Mouse (Mus musculus): ENCODE data around the gene Mprip. TPM values are rescaled to one million over a fixed set of nuclear protein-coding genes. Genes with fewer than 3 reads are reported as not detected.
A peak's percentile ranks its signal among the peaks of the same experiment; 100 is the strongest.
"Not testable (repeated sequence)": the region's sequence is repeated elsewhere in the genome, so short reads cannot be mapped to it uniquely, and the experiment has no call there.

Gene Mprip
- total RNA-seq, 2 experiments from 2014 or later = 240 to 256 TPM

GRCm38 (mm10) chr11:59707931-59708611 lies 47.0 kb downstream of the Mprip start:
- peak; percentile 57 to 67 for DNase-seq (ENCODE audit: low spot score in 2 of 2)

- no peak for DNase-seq (ENCODE audit: low spot score in 2 of 2)
These were observed 54.3 kb downstream of the Mprip start for GRCm38 (mm10) chr11:59715424-59715840.

- DNase-seq (ENCODE audit: low spot score in 2 of 2) = peak; percentile 21 to 36
These were observed 56.7 kb downstream of the Mprip start for GRCm38 (mm10) chr11:59717801-59718291.

- no peak for DNase-seq (ENCODE audit: low spot score in 2 of 2)
These were observed 58.1 kb downstream of the Mprip start for GRCm38 (mm10) chr11:59719185-59719584.

GRCm38 (mm10) chr11:59721385-59721784 lies 60.3 kb downstream of the Mprip start:
- DNase-seq (ENCODE audit: low spot score in 2 of 2) = no peak

- DNase-seq (ENCODE audit: low spot score in 2 of 2) = no peak
These were observed 66.1 kb downstream of the Mprip start for GRCm38 (mm10) chr11:59727204-59727603.

GRCm38 (mm10) chr11:59731821-59732220 lies 70.7 kb downstream of the Mprip start:
- no peak for DNase-seq (ENCODE audit: low spot score in 2 of 2)

GRCm38 (mm10) chr11:59732407-59733066 lies 71.4 kb downstream of the Mprip start:
- peak; percentile 50 to 56 for DNase-seq (ENCODE audit: low spot score in 2 of 2)

GRCm38 (mm10) chr11:59733600-59733999 lies 72.5 kb downstream of the Mprip start:
- DNase-seq (ENCODE audit: low spot score in 2 of 2) = not testable (repeated sequence)

GRCm38 (mm10) chr11:59734335-59734734 lies 73.2 kb downstream of the Mprip start:
- DNase-seq (ENCODE audit: low spot score in 2 of 2) = no peak

- DNase-seq (ENCODE audit: low spot score in 2 of 2) = not testable (repeated sequence)
These were observed 74.8 kb downstream of the Mprip start for GRCm38 (mm10) chr11:59735938-59736337.

GRCm38 (mm10) chr11:59737250-59737649 lies 76.1 kb downstream of the Mprip start:
- DNase-seq (ENCODE audit: low spot score in 2 of 2) = no peak

- DNase-seq (ENCODE audit: low spot score in 2 of 2) = no peak
These were observed 78.9 kb downstream of the Mprip start for GRCm38 (mm10) chr11:59739996-59740395.

- no peak for DNase-seq (ENCODE audit: low spot score in 2 of 2)
These were observed 80.8 kb downstream of the Mprip start for GRCm38 (mm10) chr11:59741915-59742314.

- no peak for DNase-seq (ENCODE audit: low spot score in 2 of 2)
These were observed 82.2 kb downstream of the Mprip start for GRCm38 (mm10) chr11:59743307-59743706.

GRCm38 (mm10) chr11:59743712-59744111 lies 82.6 kb downstream of the Mprip start:
- no peak for DNase-seq (ENCODE audit: low spot score in 2 of 2)

- DNase-seq (ENCODE audit: low spot score in 2 of 2) = no peak
These were observed 83.3 kb downstream of the Mprip start for GRCm38 (mm10) chr11:59744374-59744773.

GRCm38 (mm10) chr11:59745851-59746250 lies 84.7 kb downstream of the Mprip start:
- DNase-seq (ENCODE audit: low spot score in 2 of 2) = no peak

- DNase-seq (ENCODE audit: low spot score in 2 of 2) = peak; percentile 42 to 66
These were observed 85.5 kb downstream of the Mprip start for GRCm38 (mm10) chr11:59746614-59747013.

- DNase-seq (ENCODE audit: low spot score in 2 of 2) = no peak
These were observed 87.9 kb downstream of the Mprip start for GRCm38 (mm10) chr11:59749050-59749449.

- DNase-seq (ENCODE audit: low spot score in 2 of 2) = no peak
These were observed 93.4 kb downstream of the Mprip start for GRCm38 (mm10) chr11:59754504-59754903.

- no peak for DNase-seq (ENCODE audit: low spot score in 2 of 2)
These were observed 95.2 kb downstream of the Mprip start for GRCm38 (mm10) chr11:59756351-59756750.

Data from layer of hippocampus, postnatal 10 days (tissue).